ENCODE assay signal across 19 mouse cellular contexts in genomic region chr19:57343860-57344259, GRCm38 (mm10). TPM values are rescaled to one million over a fixed set of nuclear protein-coding genes. Genes with fewer than 3 reads are reported as not detected.
DNase-seq lines count a peak whose midpoint lies in the region; ATAC-seq lines count a peak whose summit lies in the region.
"Had no signal": no experiment of that assay in that cellular context is flagged by ENCODE, and none has a peak within 500 bp of the region (broad histone marks: within the 10 kb centered on the region; RNA-seq: fewer than 3 reads in every experiment).

No protein-coding gene starts in this region.

- H3K27ac ChIP-seq in heart, embryonic 16.5 days (ENCODE audit: low read length): no peak overlapping the region
- H3K27ac ChIP-seq: embryonic facial prominence, embryonic 12.5 days; hindbrain, embryonic 13.5 days; liver, embryonic 13.5 days; neural tube, embryonic 15.5 days; stomach, postnatal 0 days had no signal

- no peak overlapping the region for H3K9ac ChIP-seq in heart, embryonic 16.5 days (ENCODE audit: low read length)
- H3K9ac ChIP-seq: embryonic facial prominence, embryonic 12.5 days; hindbrain, embryonic 13.5 days; liver, embryonic 13.5 days; neural tube, embryonic 15.5 days had no signal

- no peaks in the 10 kb centered on the region; the same call in 1 of the 2 replicates for H3K27me3 ChIP-seq in heart, embryonic 16.5 days (ENCODE audit: control insufficient read depth, insufficient read depth, low read length)
- H3K27me3 ChIP-seq: embryonic facial prominence, embryonic 12.5 days; hindbrain, embryonic 13.5 days; liver, embryonic 13.5 days; neural tube, embryonic 15.5 days had no signal

- H3K4me1 ChIP-seq in heart, embryonic 16.5 days (ENCODE audit: control insufficient read depth, insufficient read depth, low read length): peaks cover 4% of the 10 kb centered on the region; the same call in 1 of the 2 replicates
- H3K4me1 ChIP-seq: embryonic facial prominence, embryonic 12.5 days; hindbrain, embryonic 13.5 days; neural tube, embryonic 15.5 days had no signal

- no peak overlapping the region for H3K4me3 ChIP-seq in heart, embryonic 16.5 days (ENCODE audit: low read length)
- H3K4me3 ChIP-seq: embryonic facial prominence, embryonic 12.5 days; hindbrain, embryonic 13.5 days; liver, embryonic 13.5 days; neural tube, embryonic 15.5 days had no signal

- H3K36me3 ChIP-seq in heart, embryonic 16.5 days (ENCODE audit: control insufficient read depth, insufficient read depth): no peaks in the 10 kb centered on the region
- H3K36me3 ChIP-seq: embryonic facial prominence, embryonic 12.5 days; hindbrain, embryonic 13.5 days; liver, embryonic 13.5 days; neural tube, embryonic 15.5 days had no signal

- DNase-seq in heart, postnatal 4 days: no peak
- DNase-seq in thymus, postnatal 4 days: peak; percentile 54
- DNase-seq in adrenal gland, postnatal 14 days: no peak
- no peak for DNase-seq in frontal cortex, postnatal 10 days (ENCODE audit: low spot score in 2 of 2)
- DNase-seq in kidney, postnatal 4 days: no peak
- DNase-seq: cerebellum, postnatal 14 days; kidney, postnatal 14 days; layer of hippocampus, postnatal 36 days; left cerebral cortex, postnatal 4 days; liver, embryonic 13.5 days had no signal

- 0 out of 2 replicates have a peak, but pooled peaks have one; percentile 37 for ATAC-seq in heart, embryonic 16.5 days (replicated peaks; ENCODE audit: extremely low read depth, insufficient read depth, low FRiP score)
- peak; percentile 96 for ATAC-seq in granulocyte monocyte progenitor cell, adult 5-6 weeks (replicated peaks; ENCODE audit: poor library complexity, severe bottlenecking)
- 0 out of 2 replicates have a peak, but pooled peaks have one; percentile 19 for ATAC-seq in neutrophil, adult 5-6 weeks (ENCODE audit: extremely low read depth, insufficient number of reproducible peaks, low FRiP score, poor library complexity, severe bottlenecking)
- ATAC-seq: intestine, postnatal 0 days; lung, postnatal 0 days had no signal

- H3K9me3 ChIP-seq in heart, embryonic 16.5 days (replicated peaks; ENCODE audit: control insufficient read depth, low read length): peaks cover 6% of the 10 kb centered on the region
- H3K9me3 ChIP-seq: hindbrain, embryonic 13.5 days; neural tube, embryonic 15.5 days had no signal

- 73% methylated on average over 5 of the region's 5 CpGs for WGBS in heart, embryonic 16.5 days

- no peak overlapping the region for H3K4me2 ChIP-seq in heart, embryonic 16.5 days (ENCODE audit: low read depth, low read length)
- H3K4me2 ChIP-seq: embryonic facial prominence, embryonic 12.5 days; hindbrain, embryonic 13.5 days; liver, embryonic 13.5 days; neural tube, embryonic 15.5 days had no signal

RNA-seq across cellular contexts. Expression of gene Fam160b1, which starts 16.6 kb away (rescaled TPM):
- polyA plus RNA-seq in heart, embryonic 16.5 days (2015; fragmentation: Nextera tagmentation; extraction: Ambion mirVana): 10.0 and 10.8 TPM in 2 replicates
- 10 to 100 TPM; 18.6 to 19.4 TPM for total RNA-seq in heart, postnatal 4 days (2021)
- 18.0 and 25.6 TPM in 2 replicates for total RNA-seq in granulocyte monocyte progenitor cell, adult 5-6 weeks (2014; fragmentation: Nextera tagmentation)
- total RNA-seq in granulocyte monocyte progenitor cell, adult 5-6 weeks (2017): 15.3 and 15.8 TPM in 2 replicates
- total RNA-seq in neutrophil, adult 5-6 weeks (2017): 36.7 and 39.7 TPM in 2 replicates
- 21.3 and 24.4 TPM in 2 replicates for total RNA-seq in adrenal gland, postnatal 14 days (2021)

RNA-seq across cellular contexts. Expression of gene Ablim1, which starts 29.1 kb away (rescaled TPM):
- polyA plus RNA-seq in heart, embryonic 16.5 days (2015; fragmentation: Nextera tagmentation; extraction: Ambion mirVana): 72.6 and 76.3 TPM in 2 replicates
- 100 to 1,000 TPM; 312 to 353 TPM for total RNA-seq in heart, postnatal 4 days (2021)
- total RNA-seq in granulocyte monocyte progenitor cell, adult 5-6 weeks (2014; fragmentation: Nextera tagmentation): 8.6 and 9.4 TPM in 2 replicates
- 8.0 and 8.9 TPM in 2 replicates for total RNA-seq in granulocyte monocyte progenitor cell, adult 5-6 weeks (2017)
- total RNA-seq in neutrophil, adult 5-6 weeks (2017): 255 TPM in 2 replicates
- total RNA-seq in adrenal gland, postnatal 14 days (2021): 68.8 and 95.8 TPM in 2 replicates

Comparison
In these comparisons a context has a peak if more than half of its experiments do, and no peak if none do; other contexts are left out.
1. ATAC-seq: peak in every context shown above with its lines; median percentile 96 in granulocyte monocyte progenitor cell, adult 5-6 weeks; 37 in heart, embryonic 16.5 days; 19 in neutrophil, adult 5-6 weeks.